Mouse (Mus musculus): ENCODE results near the gene Vmn2r97.
"Not testable (repeated sequence)": the region's sequence is repeated elsewhere in the genome, so short reads cannot be mapped to it uniquely, and the experiment has no call there.

Gene Vmn2r97

DNA sequence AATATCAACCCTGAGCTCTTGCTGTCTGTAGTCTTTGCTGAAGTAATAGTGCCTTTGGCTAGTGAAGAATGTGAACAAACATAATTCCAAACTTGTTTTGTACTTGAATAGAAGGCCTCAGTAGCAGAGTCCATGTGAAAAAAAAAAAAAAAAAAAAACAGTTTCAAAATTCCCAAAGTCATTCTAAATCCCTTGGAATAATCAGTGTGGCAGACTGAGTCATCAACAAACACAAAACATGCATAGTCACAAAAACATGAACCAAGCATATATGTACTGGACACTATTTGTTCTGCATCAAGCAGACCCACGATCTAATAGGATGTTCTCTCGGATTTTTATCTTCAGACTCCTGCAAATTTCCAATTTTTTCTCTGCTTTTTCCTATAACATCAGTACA lies at the start of gene Vmn2r97:
TSS of gene Vmn2r97 (plus strand) at position 301 of the 400 bp plus-strand sequence.
- DNase-seq, result not testable (repeated sequence)

DNA sequence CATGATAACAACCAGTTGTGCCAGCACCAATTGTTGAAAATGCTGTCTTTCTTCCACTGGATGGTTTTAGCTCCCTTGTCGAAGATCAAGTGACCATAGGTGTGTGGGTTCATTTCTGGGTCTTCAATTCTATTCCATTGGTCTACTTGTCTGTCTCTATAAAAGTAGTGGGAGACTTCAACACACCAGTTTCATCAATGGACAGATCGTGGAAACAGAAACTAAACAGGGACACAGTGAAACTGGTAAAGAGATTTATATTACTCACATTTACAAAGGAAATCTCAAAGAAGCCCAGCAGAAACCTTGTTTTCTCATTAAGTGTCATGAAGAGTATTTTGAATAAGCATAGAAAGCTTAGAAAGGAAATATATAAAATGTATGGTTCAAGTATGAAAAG lies 31.7 kb upstream of the Vmn2r97 start:
- DNase-seq, result not testable (repeated sequence)

DNA sequence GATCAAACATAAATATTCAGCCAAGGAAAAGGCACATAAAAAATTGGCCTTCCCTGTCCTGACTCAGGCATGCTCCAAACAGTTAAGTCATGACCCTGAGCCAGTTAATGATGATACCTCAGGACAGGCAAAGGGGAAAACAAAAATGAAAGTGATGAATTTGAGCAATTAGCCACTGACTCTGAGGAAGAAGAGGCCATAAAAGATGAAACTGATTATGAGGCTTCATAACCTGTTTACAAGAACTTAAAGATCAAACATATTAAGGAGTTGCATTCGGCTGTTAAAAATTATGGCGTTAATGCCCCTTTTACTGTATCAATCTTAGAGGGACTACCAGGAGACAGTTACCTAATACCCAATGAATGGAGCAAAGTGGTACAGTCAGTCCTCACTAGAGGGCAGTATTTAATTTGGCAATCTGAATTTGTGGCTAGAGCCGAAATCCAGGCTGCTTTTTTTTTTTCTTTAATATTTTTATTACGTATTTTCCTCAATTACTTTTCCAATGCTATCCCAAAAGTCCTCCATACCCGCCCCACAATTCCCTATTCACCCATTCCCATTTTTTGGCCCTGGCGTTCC lies 24.3 kb upstream of the Vmn2r97 start:
- DNase-seq, result no peak

DNA sequence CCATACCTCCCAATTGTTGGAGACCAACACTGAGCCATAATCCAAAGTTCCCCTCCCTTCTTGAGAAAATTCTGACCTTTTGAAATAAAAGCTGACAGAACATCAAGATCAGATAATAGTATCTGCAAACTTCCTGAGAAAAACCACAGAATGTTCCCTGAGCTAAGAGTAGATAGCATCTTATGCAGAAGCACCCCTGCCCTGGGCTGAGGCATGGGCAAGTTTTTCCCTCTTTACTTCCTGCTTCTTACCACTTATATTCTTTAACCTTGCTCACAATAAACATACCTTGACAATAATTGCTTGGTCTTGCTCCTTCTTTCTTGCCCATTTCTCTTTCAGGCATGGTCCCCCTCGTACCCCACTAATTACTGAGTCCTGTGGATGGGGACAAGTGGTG lies 43.7 kb downstream of the Vmn2r97 start:
- not testable (repeated sequence) for DNase-seq

DNA sequence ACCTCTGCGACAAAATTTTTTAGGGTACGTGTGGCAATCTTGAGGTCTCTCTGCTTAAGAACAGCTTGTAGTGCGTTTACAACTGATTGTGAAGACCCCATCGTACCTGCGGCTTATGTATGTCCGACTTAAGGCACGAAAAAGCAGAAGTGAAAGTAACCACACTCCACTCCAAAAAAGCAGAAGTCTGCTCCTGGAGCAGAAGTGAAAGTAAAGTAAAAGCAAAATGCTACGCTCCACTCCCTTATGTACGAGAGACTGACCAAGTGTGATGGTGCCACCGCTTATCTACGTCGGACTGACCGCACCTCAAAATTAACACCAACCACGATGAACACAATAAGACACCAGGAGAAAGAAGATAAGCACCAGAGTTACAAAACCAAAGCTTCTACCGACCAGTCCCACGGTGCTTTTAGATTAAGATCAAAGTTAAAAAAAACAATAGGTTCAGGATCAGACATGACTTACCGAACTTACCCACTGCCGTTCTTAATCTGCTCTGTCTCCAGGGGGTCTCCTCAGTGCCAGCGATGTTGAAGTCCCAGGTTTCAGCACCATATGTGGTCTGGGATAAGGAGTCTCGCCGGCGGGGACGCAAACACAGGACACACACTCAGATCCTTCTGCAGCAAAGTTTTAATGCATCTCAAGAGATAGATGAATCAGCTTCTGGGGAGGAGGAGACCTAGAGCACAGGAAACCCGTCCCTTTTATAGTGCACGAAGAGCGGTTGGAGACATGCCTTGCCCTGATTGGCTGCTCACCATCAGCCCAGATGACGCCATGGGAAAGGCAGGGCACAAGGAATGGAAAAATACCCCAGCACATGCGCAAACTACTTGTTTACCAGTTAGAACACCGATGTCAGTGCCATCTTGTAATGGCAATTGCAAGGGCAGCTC lies 54.5 kb downstream of the Vmn2r97 start:
- no peak for DNase-seq

Measured in thymus, postnatal 25 days (tissue).